Mouse (Mus musculus) adrenal gland (tissue): Measurements from ENCODE around the gene Tmcc1.
"Not testable (repeated sequence)": the region's sequence is repeated elsewhere in the genome, so short reads cannot be mapped to it uniquely, and the experiment has no call there.

ENCODE experiments used
- intact Hi-C: fragments of 180-260 bp; cut with DNase I; formaldehyde crosslinking; loops from one replicate; pipeline ENCODE4 v1.15.1; 2025

The Tmcc1 gene

GRCm38 (mm10) chr6:116154854-116155624, 38.2 kb downstream of the Tmcc1 start:
- intact Hi-C loops, result no loop called here

GRCm38 (mm10) chr6:116147386-116147785, 45.9 kb downstream of the Tmcc1 start:
- intact Hi-C loops, result no loop called here

- intact Hi-C loops, result no loop called here
These were observed 51.6 kb downstream of the Tmcc1 start for GRCm38 (mm10) chr6:116141696-116142095.

GRCm38 (mm10) chr6:116140782-116141181, 52.5 kb downstream of the Tmcc1 start:
- intact Hi-C loops, result no loop called here

GRCm38 (mm10) chr6:116139143-116139856, 54.0 kb downstream of the Tmcc1 start:
- intact Hi-C loops, result loop anchor here (10.0 kb wide), 2 partner anchors 56 to 294 kb away; partner anchors contain the start of gene Tmcc1

GRCm38 (mm10) chr6:116135971-116136632, 57.2 kb downstream of the Tmcc1 start:
- intact Hi-C loops, result loop anchor here (10.0 kb wide), 2 partner anchors 59 to 291 kb away; partner anchors contain the start of gene Tmcc1

GRCm38 (mm10) chr6:116133756-116134155, 59.5 kb downstream of the Tmcc1 start:
- intact Hi-C loops, result loop anchor here (10.0 kb wide), 2 partner anchors 61 to 289 kb away; partner anchors contain the start of gene Tmcc1

- intact Hi-C loops, result loop anchor here (10.0 kb wide), 2 partner anchors 63 to 287 kb away; partner anchors contain the start of gene Tmcc1
These were observed 61.5 kb downstream of the Tmcc1 start for GRCm38 (mm10) chr6:116131771-116132170.

- intact Hi-C loops, result loop anchor here (2.0 to 10.0 kb wide), 2 partner anchors 118 to 234 kb away; no protein-coding TSS in a partner anchor
These were observed 64.6 kb downstream of the Tmcc1 start for GRCm38 (mm10) chr6:116128710-116129109.

- intact Hi-C loops, result loop anchor here (2.0 to 10.0 kb wide), 2 partner anchors 117 to 233 kb away; no protein-coding TSS in a partner anchor
These were observed 65.3 kb downstream of the Tmcc1 start for GRCm38 (mm10) chr6:116127918-116128443.

- intact Hi-C loops, result loop anchor here (10.0 kb wide), 1 partner anchor 232 kb away; no protein-coding TSS in a partner anchor
These were observed 66.7 kb downstream of the Tmcc1 start for GRCm38 (mm10) chr6:116126577-116126976.

GRCm38 (mm10) chr6:116122881-116123280, 70.4 kb downstream of the Tmcc1 start:
- intact Hi-C loops, result loop anchor here (10.0 kb wide), 1 partner anchor 228 kb away; no protein-coding TSS in a partner anchor

- intact Hi-C loops, result loop anchor here (10.0 kb wide), 1 partner anchor 225 kb away; no protein-coding TSS in a partner anchor
These were observed 73.6 kb downstream of the Tmcc1 start for GRCm38 (mm10) chr6:116119669-116120068.

GRCm38 (mm10) chr6:116116634-116117033, 76.7 kb downstream of the Tmcc1 start:
- intact Hi-C loops, result not testable (repeated sequence)

GRCm38 (mm10) chr6:116110588-116110987, 82.7 kb downstream of the Tmcc1 start:
- intact Hi-C loops, result no loop called here

GRCm38 (mm10) chr6:116107471-116108358, 85.6 kb downstream of the Tmcc1 start:
- intact Hi-C loops, result loop anchor here (5.0 kb wide), 2 partner anchors 35 to 70 kb away; no protein-coding TSS in a partner anchor

GRCm38 (mm10) chr6:116106967-116107470, 86.3 kb downstream of the Tmcc1 start:
- intact Hi-C loops, result loop anchor here (5.0 kb wide), 2 partner anchors 35 to 70 kb away; no protein-coding TSS in a partner anchor

- intact Hi-C loops, result no loop called here
These were observed 95.7 kb downstream of the Tmcc1 start for GRCm38 (mm10) chr6:116097579-116097978.

GRCm38 (mm10) chr6:116089402-116089801, 103.9 kb downstream of the Tmcc1 start:
- intact Hi-C loops, result no loop called here
